Mouse (Mus musculus): ENCODE results near the gene Rtn1. TPM values are rescaled to one million over a fixed set of nuclear protein-coding genes. Genes with fewer than 3 reads are reported as not detected.

The Rtn1 gene
- polyA plus RNA-seq, 1 experiment: not detected

DNA sequence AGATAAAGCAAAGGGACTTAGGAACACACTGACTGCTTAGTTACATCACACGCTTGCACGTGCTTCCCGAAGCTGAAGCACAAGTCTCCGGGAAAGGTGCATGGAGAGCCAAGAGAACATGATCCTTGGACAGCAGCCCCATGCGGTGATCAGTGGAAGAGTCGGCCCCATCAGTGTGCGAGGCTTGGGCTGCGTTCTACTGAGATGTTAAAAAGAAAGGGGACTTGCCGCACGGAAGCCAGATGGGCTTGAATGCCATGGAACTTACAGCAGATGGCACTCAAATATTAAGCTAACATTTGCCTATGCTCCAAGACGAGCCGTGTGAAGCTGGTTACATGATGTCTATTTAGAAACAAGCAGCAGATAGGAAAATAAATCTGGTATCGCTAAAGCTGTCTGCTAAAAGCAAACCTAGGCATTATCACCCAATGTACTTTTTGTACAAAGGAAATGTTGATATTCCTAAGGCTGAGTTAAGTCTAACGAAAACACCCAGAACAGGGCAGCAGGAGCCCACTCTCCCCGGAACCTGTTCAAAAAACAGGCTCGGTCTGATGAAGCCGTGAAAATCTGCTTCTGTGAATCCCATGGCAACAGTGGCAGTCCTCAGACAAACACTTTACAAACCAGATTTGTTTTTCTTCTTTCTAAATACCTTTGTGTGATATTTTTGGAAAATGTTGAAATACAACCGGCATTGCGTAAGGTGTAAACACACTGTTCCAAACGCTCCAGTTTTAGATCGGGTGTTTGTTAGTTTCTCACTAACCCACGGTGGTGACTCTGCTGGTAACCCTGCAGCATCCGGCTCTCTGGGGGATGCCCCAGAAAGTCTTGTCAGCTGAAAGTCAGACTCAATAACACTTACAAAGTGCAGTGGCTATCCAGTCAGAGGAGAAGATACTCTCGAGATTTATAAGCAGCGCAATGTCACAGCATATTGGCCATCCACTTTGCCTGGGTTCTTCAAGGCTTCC lies 123.2 kb downstream of the Rtn1 start:
- H3ac ChIP-seq (ENCODE audit: control insufficient read depth, insufficient read length): no peak overlapping the region

DNA sequence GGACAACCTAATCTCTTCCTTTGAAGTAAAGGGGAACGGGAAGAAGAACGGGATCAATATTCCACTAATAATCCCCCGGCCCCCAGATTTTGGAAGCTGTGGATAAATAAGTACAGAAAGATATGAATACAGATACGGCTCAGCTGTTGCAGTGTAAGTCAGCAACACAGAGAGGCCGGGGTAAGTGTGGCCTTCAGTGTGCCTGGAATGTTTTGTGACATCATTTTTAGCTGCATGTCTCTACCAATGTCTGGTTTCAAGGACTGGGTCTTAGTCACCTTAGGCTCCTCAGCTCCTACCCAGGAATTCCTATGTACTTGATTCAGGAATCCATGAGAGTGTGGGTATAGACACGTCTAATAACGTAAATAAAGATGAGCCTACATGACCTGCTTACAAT lies 124.3 kb downstream of the Rtn1 start:
- Histone ChIP-seq H3K36me3 (ENCODE audit: control insufficient read depth, insufficient read depth) (no peaks in the 10 kb centered on the region), H3K79me2 (ENCODE audit: control insufficient read depth, insufficient read depth) (no peaks in the 10 kb centered on the region), H3K27me3 (ENCODE audit: control insufficient read depth, insufficient read depth, insufficient read length) (no peaks in the 10 kb centered on the region), H3ac (ENCODE audit: control insufficient read depth, insufficient read length) (no peak overlapping the region), H3K4me2 (ENCODE audit: low read depth) (no peak overlapping the region), H3K4me3 (no peak overlapping the region)
- TF ChIP-seq POLR2A (IDR thresholded peaks at IDR 0.05; ENCODE audit: insufficient read length, low read depth) (no peak), CEBPB (IDR thresholded peaks at IDR 0.05; ENCODE audit: insufficient read depth, poor library complexity, severe bottlenecking) (no peak), REST (IDR thresholded peaks at IDR 0.05; ENCODE audit: insufficient read depth, insufficient read length) (no peak), POLR2AphosphoS2 (IDR thresholded peaks at IDR 0.05; ENCODE audit: insufficient read length, low read depth) (no peak)

More for the DNA sequence above, 123.2 kb downstream of the Rtn1 start:
- TF ChIP-seq POLR2A (IDR thresholded peaks at IDR 0.05; ENCODE audit: insufficient read length, low read depth) (no peak), USF1 (IDR thresholded peaks at IDR 0.05; ENCODE audit: low read depth) (no peak), MYOG (IDR thresholded peaks at IDR 0.05; ENCODE audit: control insufficient read depth in 1 of 3, insufficient read depth in 1 of 3, insufficient read length in 2 of 3, low read depth in 2 of 3) (no peak), MYOD1 (IDR thresholded peaks at IDR 0.05; ENCODE audit: control insufficient read depth in 1 of 3, insufficient read length in 2 of 3, low read depth in 2 of 3) (no peak), E2F4 (IDR thresholded peaks at IDR 0.05; ENCODE audit: insufficient read depth) (no peak), CEBPB (IDR thresholded peaks at IDR 0.05; ENCODE audit: insufficient read depth, poor library complexity, severe bottlenecking) (no peak), SRF (IDR thresholded peaks at IDR 0.05; ENCODE audit: control insufficient read depth, insufficient read length, low read depth) (no peak), TCF12 (IDR thresholded peaks at IDR 0.05; ENCODE audit: insufficient read depth, poor library complexity, severe bottlenecking) (no peak), TCF3 (IDR thresholded peaks at IDR 0.05; ENCODE audit: insufficient read length, low read depth) (no peak), POLR2AphosphoS2 (IDR thresholded peaks at IDR 0.05; ENCODE audit: insufficient read length, low read depth) (no peak), REST (IDR thresholded peaks at IDR 0.05; ENCODE audit: insufficient read depth, insufficient read length) (no peak), MAX (IDR thresholded peaks at IDR 0.05; ENCODE audit: low read depth) (no peak)
- Histone ChIP-seq H3K4me3 (no peak overlapping the region), H3K79me2 (ENCODE audit: control insufficient read depth, insufficient read depth) (no peaks in the 10 kb centered on the region), H3K36me3 (ENCODE audit: control insufficient read depth, insufficient read depth) (no peaks in the 10 kb centered on the region), H3K4me2 (ENCODE audit: low read depth) (no peak overlapping the region), H3K27me3 (ENCODE audit: control insufficient read depth, insufficient read depth, insufficient read length) (no peaks in the 10 kb centered on the region)

DNA sequence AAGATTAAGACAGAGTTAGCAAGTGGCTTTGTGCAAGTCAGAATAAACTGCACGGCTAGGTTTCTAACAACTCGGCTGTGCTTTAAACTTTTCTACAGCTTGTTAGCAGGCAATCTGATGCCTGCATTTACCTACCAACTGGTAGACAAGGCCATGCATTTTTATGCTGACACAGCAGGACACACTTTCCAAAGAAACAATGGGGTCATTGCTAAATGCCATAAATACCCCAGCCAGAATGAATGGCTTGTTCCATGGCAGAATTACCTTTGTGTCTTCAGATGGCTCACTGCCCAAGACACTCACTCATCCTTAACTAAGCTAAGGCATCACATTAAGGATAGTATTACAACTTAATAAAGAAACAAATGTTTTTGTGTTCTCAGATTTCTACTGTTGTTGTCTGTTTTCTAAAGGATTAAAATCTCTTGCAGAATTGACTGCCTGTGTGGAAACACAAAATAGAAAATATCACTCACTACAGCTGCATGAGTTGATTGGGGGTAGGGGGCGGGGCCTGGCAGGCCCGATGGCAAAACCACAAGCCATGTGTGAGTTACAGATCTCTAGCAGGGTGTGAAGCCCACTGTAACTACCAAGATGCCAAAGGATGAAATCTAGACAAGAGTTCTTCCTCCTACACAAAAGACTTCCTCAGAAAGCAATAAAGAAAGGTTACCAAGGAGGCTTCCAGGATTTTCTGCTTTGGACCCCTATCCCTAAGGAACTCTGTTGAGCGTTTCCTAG lies 129.6 kb downstream of the Rtn1 start:
- no peak overlapping the region for H3K4me3 ChIP-seq
- no peaks in the 10 kb centered on the region for H3K27me3 ChIP-seq (ENCODE audit: control insufficient read depth, insufficient read depth, insufficient read length)
- H3K79me2 ChIP-seq (ENCODE audit: control insufficient read depth, insufficient read depth): no peaks in the 10 kb centered on the region
- H3K36me3 ChIP-seq (ENCODE audit: control insufficient read depth, insufficient read depth): no peaks in the 10 kb centered on the region
- no peak overlapping the region for H3K4me2 ChIP-seq (ENCODE audit: low read depth)
- H3ac ChIP-seq (ENCODE audit: control insufficient read depth, insufficient read length): no peak overlapping the region
- TF ChIP-seq POLR2AphosphoS2 (IDR thresholded peaks at IDR 0.05; ENCODE audit: insufficient read length, low read depth): no peak
- no peak for TF ChIP-seq USF1 (IDR thresholded peaks at IDR 0.05; ENCODE audit: low read depth)
- TF ChIP-seq REST (IDR thresholded peaks at IDR 0.05; ENCODE audit: insufficient read depth, insufficient read length): no peak
- no peak for TF ChIP-seq CEBPB (IDR thresholded peaks at IDR 0.05; ENCODE audit: insufficient read depth, poor library complexity, severe bottlenecking)
- TF ChIP-seq MAX (IDR thresholded peaks at IDR 0.05; ENCODE audit: low read depth): no peak
- TF ChIP-seq MYOG (IDR thresholded peaks at IDR 0.05; ENCODE audit: control insufficient read depth in 1 of 3, insufficient read depth in 1 of 3, insufficient read length in 2 of 3, low read depth in 2 of 3): no peak
- no peak for TF ChIP-seq SRF (IDR thresholded peaks at IDR 0.05; ENCODE audit: control insufficient read depth, insufficient read length, low read depth)
- TF ChIP-seq POLR2A (IDR thresholded peaks at IDR 0.05; ENCODE audit: insufficient read length, low read depth): no peak
- no peak for TF ChIP-seq TCF12 (IDR thresholded peaks at IDR 0.05; ENCODE audit: insufficient read depth, poor library complexity, severe bottlenecking)
- TF ChIP-seq E2F4 (IDR thresholded peaks at IDR 0.05; ENCODE audit: insufficient read depth): no peak
- no peak for TF ChIP-seq TCF3 (IDR thresholded peaks at IDR 0.05; ENCODE audit: insufficient read length, low read depth)
- no peak for TF ChIP-seq MYOD1 (IDR thresholded peaks at IDR 0.05; ENCODE audit: control insufficient read depth in 1 of 3, insufficient read length in 2 of 3, low read depth in 2 of 3)

- no peaks in the 10 kb centered on the region for H3K36me3 ChIP-seq (ENCODE audit: control insufficient read depth, insufficient read depth)
- H3K27me3 ChIP-seq (ENCODE audit: control insufficient read depth, insufficient read depth, insufficient read length): no peaks in the 10 kb centered on the region
- TF ChIP-seq MYOG (IDR thresholded peaks at IDR 0.05; ENCODE audit: control insufficient read depth in 1 of 3, insufficient read depth in 1 of 3, insufficient read length in 2 of 3, low read depth in 2 of 3) (no peak), E2F4 (IDR thresholded peaks at IDR 0.05; ENCODE audit: insufficient read depth) (no peak), POLR2A (IDR thresholded peaks at IDR 0.05; ENCODE audit: insufficient read length, low read depth) (no peak), MAX (IDR thresholded peaks at IDR 0.05; ENCODE audit: low read depth) (no peak), TCF12 (IDR thresholded peaks at IDR 0.05; ENCODE audit: insufficient read depth, poor library complexity, severe bottlenecking) (no peak), CEBPB (IDR thresholded peaks at IDR 0.05; ENCODE audit: insufficient read depth, poor library complexity, severe bottlenecking) (no peak), TCF3 (IDR thresholded peaks at IDR 0.05; ENCODE audit: insufficient read length, low read depth) (no peak), POLR2AphosphoS2 (IDR thresholded peaks at IDR 0.05; ENCODE audit: insufficient read length, low read depth) (no peak), USF1 (IDR thresholded peaks at IDR 0.05; ENCODE audit: low read depth) (no peak), SRF (IDR thresholded peaks at IDR 0.05; ENCODE audit: control insufficient read depth, insufficient read length, low read depth) (no peak), REST (IDR thresholded peaks at IDR 0.05; ENCODE audit: insufficient read depth, insufficient read length) (no peak), MYOD1 (IDR thresholded peaks at IDR 0.05; ENCODE audit: control insufficient read depth in 1 of 3, insufficient read length in 2 of 3, low read depth in 2 of 3) (no peak)
- H3K79me2 ChIP-seq (ENCODE audit: control insufficient read depth, insufficient read depth): no peaks in the 10 kb centered on the region
- H3K4me3 ChIP-seq: no peak overlapping the region
- no peak overlapping the region for H3K4me2 ChIP-seq (ENCODE audit: low read depth)
- H3ac ChIP-seq (ENCODE audit: control insufficient read depth, insufficient read length): no peak overlapping the region
Observed at GRCm38 (mm10) chr12:72273721-72274414, 135.0 kb downstream of the Rtn1 start.

Measured in myocyte (in vitro differentiated cells).